Mouse (Mus musculus) kidney, embryonic 15.5 days (tissue): Measurements from ENCODE around the gene Ncmap. TPM values are rescaled to one million over a fixed set of nuclear protein-coding genes. Genes with fewer than 3 reads are reported as not detected.

Experiments
- ATAC-seq: fragments of 200-750 bp; cut with Nextera tagmentation; replicated peaks from 2 replicates; pipeline ENCODE4 v1.8.0; 2017; ENCODE audit warnings: moderate TSS enrichment; ENCODE audit not compliant: low FRiP score
- H3K27ac ChIP-seq: fragments of 300-500 bp; sonication (generic); 2 replicates; pipeline ENCODE4 v1.5.1; 2015; ENCODE audit warnings: mild to moderate bottlenecking, inconsistent platforms
- H3K27me3 ChIP-seq: fragments of 300-500 bp; sonication (generic); 2 replicates; pipeline ENCODE4 v1.6.1; 2015; ENCODE audit warnings: inconsistent platforms
- H3K36me3 ChIP-seq: fragments of 300-500 bp; sonication (generic); 2 replicates; pipeline ENCODE4 v1.6.1; 2015; ENCODE audit warnings: inconsistent platforms
- H3K4me1 ChIP-seq: fragments of 300-500 bp; sonication (generic); 2 replicates; pipeline ENCODE4 v1.6.1; 2015; ENCODE audit warnings: inconsistent platforms
- H3K4me2 ChIP-seq: fragments of 300-500 bp; sonication (generic); 2 replicates; pipeline ENCODE4 v1.6.1; 2015; ENCODE audit warnings: moderate library complexity, mild to moderate bottlenecking, inconsistent platforms
- H3K4me3 ChIP-seq: fragments of 300-500 bp; sonication (generic); replicated peaks from 2 replicates; pipeline ENCODE4 v1.5.1; 2015; ENCODE audit warnings: mild to moderate bottlenecking, inconsistent platforms
- H3K9ac ChIP-seq: fragments of 300-500 bp; sonication (generic); 2 replicates; pipeline ENCODE4 v1.6.1; 2015; ENCODE audit warnings: mild to moderate bottlenecking, inconsistent platforms
- H3K9me3 ChIP-seq: fragments of 300-500 bp; sonication (generic); replicated peaks from 2 replicates; pipeline ENCODE4 v1.6.1; 2016; ENCODE audit warnings: inconsistent platforms
- WGBS: fragments of 180-500 bp; shearing (Covaris S2); methylation state at CpG from one replicate; pipeline ENCODE4 v1.1.7; 2015; ENCODE audit warnings: mixed read lengths; 5-methylcytosine and 5-hydroxymethylcytosine counted together
- polyA plus RNA-seq: library from polyadenylated mRNA; unstranded; fragments of >200 nt; fragmentation: Nextera tagmentation; extraction: Ambion mirVana; gene quantifications from 2 replicates; pipeline ENCODE4 v1.2.1, GENCODE M21; 2015

Gene Ncmap
- polyA plus RNA-seq, 1 experiment from 2014 or later, result 3.5 TPM

- Histone ChIP-seq H3K4me1 (peaks cover 11% of the 10 kb centered on the region; the same call in 1 of the 2 replicates), H3K9me3 (no peaks in the 10 kb centered on the region), H3K27ac (no peak overlapping the region), H3K27me3 (peaks cover 37% of the 10 kb centered on the region), H3K4me2 (no peak overlapping the region), H3K4me3 (no peak overlapping the region), H3K9ac (no peak overlapping the region), H3K36me3 (no peaks in the 10 kb centered on the region)
- ATAC-seq, result no peak
- WGBS, result 86% methylated on average over 5 of the region's 5 CpGs
Measured at GRCm38 (mm10) chr4:135396303-135396702, 1.7 kb downstream of the Ncmap start.

DNA sequence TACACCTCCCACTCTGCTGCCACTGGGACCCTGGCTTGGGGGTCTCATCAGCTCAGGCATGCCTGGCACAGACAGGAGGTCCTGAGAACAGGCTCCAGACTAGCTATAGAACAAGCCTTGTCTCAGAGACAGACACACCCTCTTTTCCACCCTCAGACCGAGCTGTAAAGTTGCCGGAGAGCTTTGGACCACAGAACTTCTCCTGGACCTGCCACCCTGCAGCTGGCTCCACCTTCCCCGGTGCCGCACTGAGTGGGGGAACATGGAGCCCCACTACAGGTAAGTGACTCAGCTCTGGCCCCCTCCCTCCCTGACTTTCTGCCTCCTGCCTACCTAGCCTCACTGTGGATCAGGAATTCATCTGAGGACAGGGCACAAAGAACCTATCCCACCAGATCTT lies 2.7 kb downstream of the Ncmap start:
- H3K9me3 ChIP-seq, result no peaks in the 10 kb centered on the region
- 86% methylated on average over 4 of the region's 4 CpGs for WGBS
- no peak for ATAC-seq
- no peak overlapping the region for H3K4me3 ChIP-seq
- no peak overlapping the region for H3K4me2 ChIP-seq
- no peak overlapping the region for H3K9ac ChIP-seq
- H3K36me3 ChIP-seq, result no peaks in the 10 kb centered on the region
- H3K27ac ChIP-seq, result no peak overlapping the region
- peaks cover 11% of the 10 kb centered on the region; the same call in 1 of the 2 replicates for H3K4me1 ChIP-seq
- peaks cover 37% of the 10 kb centered on the region for H3K27me3 ChIP-seq

DNA sequence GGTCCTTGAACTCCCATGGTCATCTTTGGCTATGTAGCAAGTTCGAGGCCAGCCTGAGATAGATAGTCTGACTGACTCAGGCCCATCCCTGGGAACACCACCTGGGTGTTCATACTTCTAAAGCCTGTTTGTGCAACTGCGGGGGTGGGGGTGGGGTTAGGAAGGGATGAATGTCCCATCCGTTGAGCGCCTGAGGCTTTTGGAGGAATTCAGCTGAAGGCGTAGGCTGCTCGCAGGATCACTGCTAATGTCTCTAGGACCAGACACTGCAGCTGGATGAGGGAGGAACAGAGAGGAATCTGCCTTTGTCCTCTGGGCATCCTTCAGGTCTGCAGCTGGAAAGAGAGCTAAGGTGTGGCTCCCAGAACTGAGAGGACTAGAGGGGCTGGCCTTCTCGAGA lies 3.4 kb downstream of the Ncmap start:
- no peak overlapping the region for H3K9ac ChIP-seq
- H3K36me3 ChIP-seq, result no peaks in the 10 kb centered on the region
- no peak overlapping the region for H3K4me2 ChIP-seq
- WGBS, result 77% methylated on average over 7 of the region's 7 CpGs
- peaks cover 11% of the 10 kb centered on the region; the same call in 1 of the 2 replicates for H3K4me1 ChIP-seq
- H3K9me3 ChIP-seq, result no peaks in the 10 kb centered on the region
- H3K27me3 ChIP-seq, result peaks cover 37% of the 10 kb centered on the region
- no peak overlapping the region for H3K4me3 ChIP-seq
- no peak overlapping the region for H3K27ac ChIP-seq
- ATAC-seq, result no peak

- no peak overlapping the region for H3K27ac ChIP-seq
- H3K4me2 ChIP-seq, result no peak overlapping the region
- no peak overlapping the region for H3K4me3 ChIP-seq
- peaks cover 10% of the 10 kb centered on the region; the same call in 1 of the 2 replicates for H3K4me1 ChIP-seq
- 0 out of 2 replicates have a peak, but pooled peaks cover 2% of the 10 kb centered on the region for H3K9me3 ChIP-seq
- H3K27me3 ChIP-seq, result peaks cover 24% of the 10 kb centered on the region
- ATAC-seq, result no peak
- no peaks in the 10 kb centered on the region for H3K36me3 ChIP-seq
- WGBS, result 67% methylated on average over 6 of the region's 6 CpGs
- H3K9ac ChIP-seq, result no peak overlapping the region
Measured at GRCm38 (mm10) chr4:135393381-135393780, 4.6 kb downstream of the Ncmap start.

- peaks cover 4% of the 10 kb centered on the region; the same call in 1 of the 2 replicates for H3K4me1 ChIP-seq
- no peak overlapping the region for H3K27ac ChIP-seq
- peaks cover 19% of the 10 kb centered on the region for H3K27me3 ChIP-seq
- H3K9me3 ChIP-seq, result 0 out of 2 replicates have a peak, but pooled peaks cover 2% of the 10 kb centered on the region
- H3K4me3 ChIP-seq, result no peak overlapping the region
- ATAC-seq, result no peak
- H3K4me2 ChIP-seq, result no peak overlapping the region
- WGBS, result 82% methylated on average over 3 of the region's 3 CpGs
- no peak overlapping the region for H3K9ac ChIP-seq
- no peaks in the 10 kb centered on the region for H3K36me3 ChIP-seq
Measured at GRCm38 (mm10) chr4:135392801-135393200, 5.2 kb downstream of the Ncmap start.

GRCm38 (mm10) chr4:135391014-135391413 lies 7.0 kb downstream of the Ncmap start:
- ATAC-seq, result no peak
- H3K4me2 ChIP-seq, result no peak overlapping the region
- no peak overlapping the region for H3K27ac ChIP-seq
- 0 out of 2 replicates have a peak, but pooled peaks cover 1% of the 10 kb centered on the region for H3K27me3 ChIP-seq
- H3K9ac ChIP-seq, result no peak overlapping the region
- WGBS, result 56% methylated on average over 6 of the region's 6 CpGs
- no peaks in the 10 kb centered on the region for H3K36me3 ChIP-seq
- peaks cover under 1% of the 10 kb centered on the region for H3K4me1 ChIP-seq
- H3K9me3 ChIP-seq, result 0 out of 2 replicates have a peak, but pooled peaks cover 2% of the 10 kb centered on the region
- H3K4me3 ChIP-seq, result no peak overlapping the region

GRCm38 (mm10) chr4:135385614-135386013 lies 12.4 kb downstream of the Ncmap start:
- 0 out of 2 replicates have a peak, but pooled peaks cover 2% of the 10 kb centered on the region for H3K9me3 ChIP-seq
- H3K27ac ChIP-seq, result 0 out of 2 replicates have a peak overlapping the region, but pooled peaks have one; percentile 7
- H3K36me3 ChIP-seq, result no peaks in the 10 kb centered on the region
- H3K4me3 ChIP-seq, result no peak overlapping the region
- no peak overlapping the region for H3K9ac ChIP-seq
- ATAC-seq, result peak; percentile 61; the same call in 1 of the 2 replicates
- 0 out of 2 replicates have a peak, but pooled peaks cover 3% of the 10 kb centered on the region for H3K27me3 ChIP-seq
- 46% methylated on average over 10 of the region's 10 CpGs for WGBS
- no peak overlapping the region for H3K4me2 ChIP-seq
- H3K4me1 ChIP-seq, result peaks cover 15% of the 10 kb centered on the region

DNA sequence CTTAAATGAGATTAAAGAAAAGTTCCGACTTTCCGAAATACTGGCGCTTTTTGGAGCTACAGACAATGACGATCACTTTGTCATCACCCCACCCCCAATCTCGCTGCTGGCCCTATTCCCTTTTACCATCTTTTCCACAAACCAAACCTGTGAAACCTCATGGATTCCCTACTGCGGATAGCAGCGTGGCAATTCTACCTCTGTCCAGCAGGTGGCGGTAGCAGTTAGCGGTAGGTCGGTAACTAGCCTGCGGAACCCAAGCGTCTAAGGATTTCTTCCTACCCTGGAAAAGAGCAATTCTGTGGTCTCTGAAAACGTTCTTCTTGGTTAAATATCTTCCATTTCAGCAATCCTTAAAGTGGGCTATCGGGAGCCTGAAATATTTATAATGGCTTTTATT lies 15.7 kb downstream of the Ncmap start:
- Histone ChIP-seq H3K9me3 (no peaks in the 10 kb centered on the region), H3K4me3 (no peak overlapping the region), H3K27me3 (0 out of 2 replicates have a peak, but pooled peaks cover 3% of the 10 kb centered on the region), H3K9ac (no peak overlapping the region), H3K36me3 (no peaks in the 10 kb centered on the region), H3K4me2 (no peak overlapping the region), H3K27ac (no peak overlapping the region), H3K4me1 (peaks cover 15% of the 10 kb centered on the region)
- WGBS, result 5% methylated on average over 14 of the region's 14 CpGs
- no peak for ATAC-seq

- no peak overlapping the region for H3K4me3 ChIP-seq
- no peak overlapping the region for H3K4me2 ChIP-seq
- H3K4me1 ChIP-seq, result peaks cover 15% of the 10 kb centered on the region
- no peaks in the 10 kb centered on the region for H3K36me3 ChIP-seq
- 0 out of 2 replicates have a peak, but pooled peaks cover 3% of the 10 kb centered on the region for H3K27me3 ChIP-seq
- WGBS, result 48% methylated on average over 8 of the region's 8 CpGs
- no peak overlapping the region for H3K27ac ChIP-seq
- ATAC-seq, result no peak
- H3K9me3 ChIP-seq, result no peaks in the 10 kb centered on the region
- no peak overlapping the region for H3K9ac ChIP-seq
Measured at GRCm38 (mm10) chr4:135381355-135381754, 16.7 kb downstream of the Ncmap start.

DNA sequence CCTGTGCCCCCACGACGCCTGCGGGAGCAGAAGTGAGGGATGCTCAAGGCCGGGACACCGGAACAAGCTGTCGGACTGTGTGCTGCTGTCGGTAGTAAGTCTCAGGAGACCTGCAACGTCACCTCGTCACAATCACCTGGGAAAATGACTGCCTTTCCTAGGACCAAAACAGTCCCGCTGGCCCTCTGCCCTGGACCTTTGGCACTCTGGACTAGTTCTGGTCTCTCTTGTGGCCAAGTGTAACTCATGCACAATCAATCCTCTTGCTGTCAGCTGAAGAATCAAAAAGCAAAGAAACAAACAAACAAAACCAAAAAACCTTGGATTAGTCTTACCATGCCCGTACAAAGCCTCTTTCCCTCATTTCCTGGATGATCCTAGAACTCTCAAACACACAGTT lies 20.8 kb downstream of the Ncmap start:
- no peak overlapping the region for H3K4me3 ChIP-seq
- no peaks in the 10 kb centered on the region for H3K9me3 ChIP-seq
- H3K27ac ChIP-seq, result no peak overlapping the region
- no peak overlapping the region for H3K9ac ChIP-seq
- ATAC-seq, result no peak
- no peaks in the 10 kb centered on the region for H3K36me3 ChIP-seq
- H3K27me3 ChIP-seq, result no peaks in the 10 kb centered on the region
- WGBS, result 81% methylated on average over 11 of the region's 11 CpGs
- H3K4me2 ChIP-seq, result no peak overlapping the region
- 0 out of 2 replicates have a peak, but pooled peaks cover 5% of the 10 kb centered on the region for H3K4me1 ChIP-seq

DNA sequence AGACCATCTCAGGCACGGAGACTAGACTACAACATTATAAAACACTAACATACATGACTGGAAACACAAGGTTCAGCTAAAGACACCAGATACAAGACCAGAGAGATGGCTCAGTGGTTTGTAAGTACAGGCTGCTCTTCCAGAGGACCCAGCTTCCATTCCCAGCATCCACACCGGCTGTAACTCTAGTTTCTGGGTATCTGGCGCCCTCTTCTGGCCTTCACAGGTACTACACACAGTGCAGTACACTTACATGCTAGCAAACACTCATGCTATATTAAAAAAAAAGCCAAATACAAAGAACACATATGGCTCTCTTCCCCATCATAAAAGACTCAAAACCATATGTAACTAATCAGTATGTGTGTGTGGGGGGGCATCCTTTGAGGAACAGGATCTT lies 22.6 kb downstream of the Ncmap start:
- Histone ChIP-seq H3K27ac (no peak overlapping the region), H3K9ac (no peak overlapping the region), H3K36me3 (no peaks in the 10 kb centered on the region), H3K4me3 (no peak overlapping the region), H3K4me1 (no peaks in the 10 kb centered on the region), H3K9me3 (no peaks in the 10 kb centered on the region), H3K4me2 (no peak overlapping the region), H3K27me3 (no peaks in the 10 kb centered on the region)
- 71% methylated on average over 3 of the region's 3 CpGs for WGBS
- ATAC-seq, result no peak

DNA sequence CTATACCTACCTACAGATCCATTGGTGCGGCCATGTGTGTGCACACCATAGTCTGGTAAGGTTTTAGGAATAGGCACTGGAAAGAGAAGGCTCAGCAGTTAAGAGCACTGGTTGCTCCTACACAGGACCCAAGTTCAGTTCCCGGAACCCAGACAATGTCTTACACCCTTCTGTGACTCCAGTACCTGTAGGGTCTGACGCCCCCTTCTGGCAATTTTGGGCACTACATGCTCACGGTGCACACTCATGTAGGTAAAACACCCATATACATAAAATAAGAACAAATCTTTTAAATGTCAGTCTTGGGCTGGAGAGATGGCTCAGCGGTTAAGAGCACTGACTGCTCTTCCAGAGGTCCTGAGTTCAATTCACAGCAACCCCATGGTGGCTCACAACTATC lies 24.7 kb downstream of the Ncmap start:
- H3K9me3 ChIP-seq, result no peaks in the 10 kb centered on the region
- no peak overlapping the region for H3K4me2 ChIP-seq
- H3K27ac ChIP-seq, result no peak overlapping the region
- no peaks in the 10 kb centered on the region for H3K4me1 ChIP-seq
- H3K36me3 ChIP-seq, result no peaks in the 10 kb centered on the region
- H3K9ac ChIP-seq, result no peak overlapping the region
- no peak for ATAC-seq
- no peaks in the 10 kb centered on the region for H3K27me3 ChIP-seq
- no peak overlapping the region for H3K4me3 ChIP-seq
- 78% methylated on average over 5 of the region's 5 CpGs for WGBS

GRCm38 (mm10) chr4:135370372-135370771 lies 27.7 kb downstream of the Ncmap start:
- Histone ChIP-seq H3K4me1 (no peaks in the 10 kb centered on the region), H3K27ac (no peak overlapping the region), H3K9ac (no peak overlapping the region), H3K9me3 (no peaks in the 10 kb centered on the region), H3K4me2 (no peak overlapping the region), H3K36me3 (no peaks in the 10 kb centered on the region), H3K27me3 (no peaks in the 10 kb centered on the region), H3K4me3 (no peak overlapping the region)
- 72% methylated on average over 11 of the region's 11 CpGs for WGBS
- ATAC-seq, result no peak
